Mouse (Mus musculus): ENCODE measurements around the gene Psme3. TPM values are rescaled to one million over a fixed set of nuclear protein-coding genes. Genes with fewer than 3 reads are reported as not detected.
A peak's percentile ranks its signal among the peaks of the same experiment; 100 is the strongest.

The Psme3 gene
- 44.7 and 52.2 TPM in 2 replicates for total RNA-seq (2014; rRNA removed; ENCODE audit: low replicate concordance)
- 47.8 and 52.0 TPM in 2 replicates for polyA plus RNA-seq (2015; fragmentation: Nextera tagmentation; extraction: Ambion mirVana)

DNA sequence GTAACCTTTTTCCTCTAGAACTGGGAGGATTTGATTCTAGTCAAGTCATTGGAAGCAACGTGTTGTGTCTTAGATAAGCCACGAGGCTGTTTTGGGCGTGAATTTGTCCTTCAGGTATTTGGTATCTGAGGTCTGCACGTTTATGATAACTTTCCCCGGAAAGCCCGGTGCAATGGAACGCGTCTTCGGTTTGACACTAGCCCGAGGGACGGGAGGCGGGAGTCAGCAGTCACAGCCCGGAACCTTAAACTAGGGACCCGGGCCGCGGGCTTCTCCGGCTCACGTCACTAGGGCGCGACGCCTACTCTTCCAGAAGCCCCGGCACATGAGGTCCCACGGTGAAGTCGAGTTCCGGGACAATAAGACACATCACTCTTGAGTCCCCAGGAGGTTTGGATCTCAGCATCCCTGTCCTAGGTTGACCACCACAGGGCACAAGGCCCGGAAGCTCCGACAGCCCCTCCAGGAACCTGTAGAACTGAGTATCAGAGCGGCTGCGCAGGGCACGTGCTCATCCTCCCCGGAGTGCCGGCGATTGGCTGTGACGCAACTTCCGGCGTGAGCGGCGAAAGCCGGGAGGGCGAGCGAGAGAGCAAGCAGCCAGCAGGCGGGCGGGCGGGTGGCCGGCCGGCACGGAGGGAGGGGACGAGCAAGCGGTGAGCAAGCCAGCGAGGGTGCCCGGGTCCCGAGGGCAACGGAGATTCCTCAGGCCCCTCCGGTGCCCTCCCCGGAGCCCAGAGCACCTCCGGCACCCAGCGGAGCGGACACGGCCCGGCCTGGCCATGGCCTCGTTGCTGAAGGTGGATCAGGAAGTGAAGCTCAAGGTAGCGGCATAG, at the start of gene Psme3:
Psme3 (plus strand) TSS at position 549 of the 836 bp plus-strand sequence.
- Histone ChIP-seq H3K4me2 (ENCODE audit: low read depth, low read length) (peak within 1 kb of the TSS; percentile 89), H3K9ac (replicated peaks; ENCODE audit: low read depth, low read length) (peak within 1 kb of the TSS; percentile 86), H3K36me3 (replicated peaks; ENCODE audit: control insufficient read depth, insufficient read depth, low read length) (peaks cover 27% of the 10 kb centered on the region), H3K4me3 (ENCODE audit: low read depth, low read length) (peak within 1 kb of the TSS; percentile 93), H3K4me1 (ENCODE audit: control insufficient read depth, insufficient read depth) (peaks cover 3% of the 10 kb centered on the region; the same call in 1 of the 2 replicates), H3K27ac (ENCODE audit: low read depth) (peak within 1 kb of the TSS; percentile 60), H3K9me3 (replicated peaks; ENCODE audit: control insufficient read depth, low read length) (no peaks in the 10 kb centered on the region), H3K27me3 (ENCODE audit: control insufficient read depth, insufficient read depth, low read length) (no peaks in the 10 kb centered on the region)
- WGBS, result under 1% methylated on average over 62 of the region's 62 CpGs
- DNase-seq (ENCODE audit: low spot score) (peak; percentile 87), ATAC-seq (ENCODE audit: insufficient read depth, low read depth) (peak; percentile 93)
- TF ChIP-seq CTCF (IDR thresholded peaks at IDR 0.05; ENCODE audit: low read depth) (no peak; the same call in 1 of the 2 replicates), EP300 (IDR thresholded peaks at IDR 0.05; ENCODE audit: low read depth) (0 out of 2 replicates have a peak, but pooled peaks have one; percentile 24)

- H3K4me2 ChIP-seq (ENCODE audit: low read depth, low read length), result no peak overlapping the region
- TF ChIP-seq EP300 (IDR thresholded peaks at IDR 0.05; ENCODE audit: low read depth) (no peak), CTCF (IDR thresholded peaks at IDR 0.05; ENCODE audit: low read depth) (no peak)
- no peak overlapping the region for H3K27ac ChIP-seq (ENCODE audit: low read depth)
- peaks cover 15% of the 10 kb centered on the region for H3K27me3 ChIP-seq (ENCODE audit: control insufficient read depth, insufficient read depth, low read length)
- H3K36me3 ChIP-seq (replicated peaks; ENCODE audit: control insufficient read depth, insufficient read depth, low read length), result no peaks in the 10 kb centered on the region
- H3K9me3 ChIP-seq (replicated peaks; ENCODE audit: control insufficient read depth, low read length), result no peaks in the 10 kb centered on the region
- peaks cover 5% of the 10 kb centered on the region; the same call in 1 of the 2 replicates for H3K4me1 ChIP-seq (ENCODE audit: control insufficient read depth, insufficient read depth)
- no peak overlapping the region for H3K4me3 ChIP-seq (ENCODE audit: low read depth, low read length)
- WGBS, result 14% methylated on average over 10 of the region's 10 CpGs
- ATAC-seq (ENCODE audit: insufficient read depth, low read depth) (0 out of 2 replicates have a peak, but pooled peaks have one; percentile 27), DNase-seq (ENCODE audit: low spot score) (no peak)
- H3K9ac ChIP-seq (replicated peaks; ENCODE audit: low read depth, low read length), result no peak overlapping the region
Observed at GRCm38 (mm10) chr11:101269577-101270116, 46.4 kb upstream of the Psme3 start.

- no peak overlapping the region for H3K9ac ChIP-seq (replicated peaks; ENCODE audit: low read depth, low read length)
- no peak overlapping the region for H3K27ac ChIP-seq (ENCODE audit: low read depth)
- H3K9me3 ChIP-seq (replicated peaks; ENCODE audit: control insufficient read depth, low read length), result no peaks in the 10 kb centered on the region
- ATAC-seq (ENCODE audit: insufficient read depth, low read depth) (no peak), DNase-seq (ENCODE audit: low spot score) (no peak)
- 81% methylated on average over 3 of the region's 3 CpGs for WGBS
- TF ChIP-seq CTCF (IDR thresholded peaks at IDR 0.05; ENCODE audit: low read depth) (no peak), EP300 (IDR thresholded peaks at IDR 0.05; ENCODE audit: low read depth) (no peak)
- H3K4me1 ChIP-seq (ENCODE audit: control insufficient read depth, insufficient read depth), result peaks cover 12% of the 10 kb centered on the region
- H3K27me3 ChIP-seq (ENCODE audit: control insufficient read depth, insufficient read depth, low read length), result no peaks in the 10 kb centered on the region
- H3K4me2 ChIP-seq (ENCODE audit: low read depth, low read length), result no peak overlapping the region
- H3K36me3 ChIP-seq (replicated peaks; ENCODE audit: control insufficient read depth, insufficient read depth, low read length), result no peaks in the 10 kb centered on the region
- H3K4me3 ChIP-seq (ENCODE audit: low read depth, low read length), result no peak overlapping the region
Observed at GRCm38 (mm10) chr11:101272446-101272845, 43.6 kb upstream of the Psme3 start.

DNA sequence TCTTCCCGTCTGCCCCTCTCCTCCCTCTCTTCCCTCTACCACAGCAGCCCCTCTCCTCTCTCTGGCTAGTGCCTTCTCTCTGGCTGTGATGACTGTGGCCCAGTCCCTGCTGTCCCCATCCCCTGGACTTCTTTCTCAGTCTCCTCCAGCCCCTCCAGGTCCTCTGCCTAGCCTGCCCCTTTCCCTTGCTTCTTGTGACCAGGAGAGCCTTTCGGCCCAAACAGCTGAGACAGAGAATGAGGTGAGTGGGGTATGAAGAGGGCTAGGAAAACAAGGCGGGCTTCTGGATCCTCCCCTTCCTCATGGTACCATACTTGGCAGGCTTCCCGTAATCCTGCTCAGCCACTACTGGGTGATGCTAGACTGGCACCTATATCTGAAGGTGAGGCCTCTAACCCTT, 40.7 kb upstream of the Psme3 start:
- Histone ChIP-seq H3K27ac (ENCODE audit: low read depth) (no peak overlapping the region), H3K27me3 (ENCODE audit: control insufficient read depth, insufficient read depth, low read length) (no peaks in the 10 kb centered on the region), H3K9ac (replicated peaks; ENCODE audit: low read depth, low read length) (no peak overlapping the region), H3K4me2 (ENCODE audit: low read depth, low read length) (no peak overlapping the region), H3K4me3 (ENCODE audit: low read depth, low read length) (no peak overlapping the region), H3K36me3 (replicated peaks; ENCODE audit: control insufficient read depth, insufficient read depth, low read length) (no peaks in the 10 kb centered on the region), H3K9me3 (replicated peaks; ENCODE audit: control insufficient read depth, low read length) (no peaks in the 10 kb centered on the region), H3K4me1 (ENCODE audit: control insufficient read depth, insufficient read depth) (peaks cover 25% of the 10 kb centered on the region)
- no peak for TF ChIP-seq EP300 (IDR thresholded peaks at IDR 0.05; ENCODE audit: low read depth)
- TF ChIP-seq CTCF (IDR thresholded peaks at IDR 0.05; ENCODE audit: low read depth), result no peak
- no peak for ATAC-seq (ENCODE audit: insufficient read depth, low read depth)
- 66% methylated on average over 4 of the region's 4 CpGs for WGBS
- DNase-seq (ENCODE audit: low spot score), result no peak

DNA sequence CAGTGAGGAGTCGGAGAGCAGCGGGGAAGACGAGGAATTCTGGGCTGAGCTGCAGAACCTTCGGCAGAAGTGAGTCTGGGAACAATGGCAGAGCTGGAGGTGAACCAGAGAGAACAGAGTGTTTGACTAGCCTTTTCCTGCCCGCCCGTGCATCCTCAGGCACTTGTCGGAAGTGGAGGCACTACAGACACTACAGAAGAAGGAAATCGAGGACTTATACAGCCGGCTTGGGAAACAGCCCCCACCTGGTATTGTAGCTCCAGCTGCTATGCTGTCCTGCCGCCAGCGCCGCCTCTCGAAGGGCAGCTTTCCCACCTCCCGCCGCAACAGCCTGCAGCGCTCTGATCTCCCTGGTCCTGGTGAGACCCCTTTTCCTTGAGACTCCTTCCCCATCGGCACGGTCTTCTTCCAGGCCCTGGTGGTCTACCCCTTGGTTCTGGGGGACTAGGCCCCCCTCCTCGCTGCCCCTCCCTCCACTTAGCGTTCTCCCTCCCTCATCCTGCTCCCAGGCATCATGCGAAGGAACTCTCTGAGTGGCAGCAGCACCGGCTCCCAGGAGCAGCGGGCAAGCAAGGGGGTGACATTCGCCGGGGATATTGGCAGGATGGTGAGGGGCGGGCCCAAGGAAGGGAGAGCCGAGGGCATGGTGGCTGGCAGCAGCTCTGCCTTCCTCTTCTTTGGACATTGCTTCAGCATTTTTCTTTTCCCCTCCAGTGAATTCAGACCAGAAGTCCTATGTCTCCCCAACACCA, 39.5 kb upstream of the Psme3 start:
- Histone ChIP-seq H3K4me3 (ENCODE audit: low read depth, low read length) (no peak overlapping the region), H3K9me3 (replicated peaks; ENCODE audit: control insufficient read depth, low read length) (no peaks in the 10 kb centered on the region), H3K4me2 (ENCODE audit: low read depth, low read length) (0 out of 2 replicates have a peak overlapping the region, but pooled peaks have one; percentile 8), H3K27me3 (ENCODE audit: control insufficient read depth, insufficient read depth, low read length) (no peaks in the 10 kb centered on the region), H3K27ac (ENCODE audit: low read depth) (no peak overlapping the region), H3K36me3 (replicated peaks; ENCODE audit: control insufficient read depth, insufficient read depth, low read length) (no peaks in the 10 kb centered on the region), H3K9ac (replicated peaks; ENCODE audit: low read depth, low read length) (no peak overlapping the region), H3K4me1 (ENCODE audit: control insufficient read depth, insufficient read depth) (peaks cover 25% of the 10 kb centered on the region)
- DNase-seq (ENCODE audit: low spot score) (no peak), ATAC-seq (ENCODE audit: insufficient read depth, low read depth) (no peak)
- TF ChIP-seq CTCF (IDR thresholded peaks at IDR 0.05; ENCODE audit: low read depth), result no peak
- no peak for TF ChIP-seq EP300 (IDR thresholded peaks at IDR 0.05; ENCODE audit: low read depth)
- WGBS, result 43% methylated on average over 27 of the region's 27 CpGs
